Mouse (Mus musculus) urinary bladder, postnatal 36 days (tissue): Measurements from ENCODE around the gene Fyb.
A peak's percentile ranks its signal among the peaks of the same experiment; 100 is the strongest.

Source experiments
- DNase-seq, 2 experiments: peaks; one replicate each; pipeline ENCODE4 v3.0.0; 2022; ENCODE audit warnings: low spot score in 2 of 2, mixed read lengths in 1 of 2

Gene Fyb

DNA sequence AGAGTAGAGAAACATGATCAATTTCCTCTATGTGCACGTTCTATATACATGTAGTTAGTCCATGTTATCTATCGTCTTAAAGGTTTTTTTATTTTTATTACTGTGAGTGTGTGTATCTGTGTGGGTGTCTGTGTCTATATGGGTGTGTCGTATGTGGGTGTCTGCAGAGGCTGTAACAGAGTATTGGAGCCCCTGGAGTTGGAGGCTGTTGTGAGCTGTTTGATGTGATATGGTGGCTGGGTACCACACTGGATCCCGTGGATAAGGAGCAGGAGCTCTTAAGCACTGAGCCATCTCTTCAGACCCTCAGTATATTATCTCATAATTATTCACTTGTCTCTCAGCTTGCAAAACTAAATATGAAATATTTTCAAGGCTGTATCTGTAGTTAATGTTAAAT, 135.4 kb downstream of the Fyb start:
- DNase-seq = no peak

DNA sequence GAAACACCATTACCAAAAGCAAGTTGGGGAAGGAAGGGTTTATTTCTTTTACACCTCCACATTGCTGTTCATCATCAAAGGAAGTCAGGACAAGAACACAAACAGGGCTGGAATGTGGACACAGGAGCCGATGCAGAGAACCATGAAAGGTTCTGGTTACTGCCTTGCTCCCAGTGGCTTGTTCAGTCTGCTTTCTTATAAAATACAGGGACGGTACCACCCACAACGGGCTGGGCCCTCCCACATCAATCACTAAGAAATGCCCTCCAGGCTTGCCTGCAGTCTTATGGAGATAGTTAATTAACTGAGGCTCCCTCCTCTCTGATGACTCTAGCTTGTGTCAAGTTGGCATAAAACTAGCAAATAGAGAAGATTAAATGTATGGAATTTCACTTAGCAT, 139.3 kb downstream of the Fyb start:
- no peak for DNase-seq

DNA sequence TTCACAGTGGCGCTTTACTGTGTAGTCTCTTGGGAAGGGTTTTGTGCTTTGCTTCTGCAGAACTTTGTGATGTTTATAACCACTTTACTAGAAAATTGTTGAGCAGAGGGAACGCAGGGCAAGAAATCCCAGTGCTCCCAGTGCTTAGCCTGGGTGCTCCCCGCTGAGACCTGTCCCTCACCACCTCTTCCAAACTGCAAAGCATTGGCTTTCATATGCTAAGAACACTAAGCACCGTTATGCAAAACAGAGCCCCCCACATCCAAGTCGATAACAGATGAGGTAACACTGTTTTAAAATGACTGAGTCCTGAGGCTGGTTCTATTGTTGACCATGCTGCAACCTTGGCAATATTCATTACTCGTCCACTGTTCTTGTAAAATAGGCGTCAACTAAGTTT, 141.3 kb downstream of the Fyb start:
- no peak for DNase-seq

DNA sequence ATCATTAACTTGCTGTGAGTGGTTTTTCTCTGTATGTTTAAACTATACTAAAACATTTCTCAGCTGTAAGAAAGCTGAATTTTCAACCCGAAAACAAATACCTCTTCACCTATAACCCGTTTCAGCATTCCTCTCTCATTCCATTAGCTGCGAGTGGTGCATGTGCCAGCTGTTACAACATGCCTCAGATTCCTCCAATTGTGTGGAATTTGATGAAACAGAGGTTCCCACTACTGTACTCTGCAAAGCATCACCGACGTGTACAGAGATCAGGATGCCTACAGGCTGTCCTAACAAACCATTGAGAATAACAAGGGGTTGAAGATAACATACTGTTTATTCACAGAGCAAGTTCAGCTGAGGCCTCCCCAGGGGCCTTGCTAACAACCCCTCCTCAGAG, 143.4 kb downstream of the Fyb start:
- no peak for DNase-seq

DNA sequence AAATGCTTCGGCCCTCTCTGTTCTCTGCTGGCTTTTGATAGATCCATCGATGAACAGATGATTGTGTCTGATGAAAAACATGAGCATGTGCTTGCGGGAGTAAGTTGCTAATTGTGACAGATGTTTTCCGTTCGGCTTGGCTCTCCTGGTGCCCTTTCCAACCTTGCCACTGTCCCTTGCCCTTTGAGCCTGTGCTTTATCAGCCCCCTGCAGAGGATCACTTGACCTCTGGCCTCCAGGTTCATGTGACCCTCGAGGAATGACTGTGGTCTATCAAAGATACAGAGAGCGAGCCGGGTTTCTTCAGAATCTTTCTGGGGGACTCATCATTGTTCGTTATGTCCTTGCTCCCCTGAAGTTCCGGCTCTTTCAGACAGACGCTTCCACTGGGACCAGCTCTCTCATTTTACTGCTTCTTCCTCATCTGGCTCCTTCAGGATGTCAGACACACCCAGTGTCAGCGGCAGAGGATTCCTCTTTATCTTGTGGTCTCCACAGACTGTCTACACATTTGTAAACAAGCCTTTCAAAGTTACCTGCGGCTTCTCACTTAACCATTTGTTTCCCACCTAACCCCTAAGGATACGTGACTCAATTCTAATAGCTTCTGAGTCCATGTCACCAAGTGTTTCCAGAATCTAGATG, 146.3 kb downstream of the Fyb start:
- DNase-seq = no peak

DNA sequence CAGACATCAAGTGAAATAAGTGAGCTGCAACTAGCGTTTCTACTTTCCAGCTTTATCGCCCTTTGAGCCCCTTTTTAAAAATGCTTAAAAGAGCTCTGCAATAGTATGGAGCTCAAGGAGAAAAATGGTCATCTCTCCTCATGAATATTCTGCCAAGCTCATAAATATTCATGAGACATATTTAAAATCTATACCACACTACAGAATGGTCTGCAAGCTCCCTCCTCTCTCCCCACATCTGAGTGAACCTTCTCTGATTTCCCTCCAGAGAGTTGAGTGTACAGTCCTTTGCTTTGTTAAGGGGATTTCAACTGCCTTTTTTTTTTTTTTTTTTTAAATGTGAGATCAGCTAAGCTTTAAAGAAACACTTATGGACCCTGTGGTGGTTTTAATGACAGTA, 155.8 kb downstream of the Fyb start:
- no peak for DNase-seq

DNA sequence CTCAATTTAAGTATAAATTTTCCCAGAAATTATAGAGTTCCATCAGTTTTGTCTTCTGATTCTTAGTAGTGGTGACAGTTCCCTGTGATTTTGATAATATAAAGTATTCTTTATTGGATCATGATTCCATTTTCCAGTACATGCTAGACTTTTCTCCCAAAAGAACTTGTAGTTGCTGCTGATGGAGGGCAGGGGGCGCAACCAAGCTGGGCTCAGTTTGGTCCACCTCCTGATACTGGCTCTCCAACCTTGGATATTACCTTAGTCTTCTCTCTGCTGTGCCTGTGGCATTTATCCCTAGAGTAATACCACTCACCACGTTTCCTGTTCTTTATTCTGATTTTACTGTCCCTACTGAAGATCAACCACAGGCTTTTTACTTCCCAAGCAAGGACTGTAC, 179.5 kb downstream of the Fyb start:
- no peak for DNase-seq

DNA sequence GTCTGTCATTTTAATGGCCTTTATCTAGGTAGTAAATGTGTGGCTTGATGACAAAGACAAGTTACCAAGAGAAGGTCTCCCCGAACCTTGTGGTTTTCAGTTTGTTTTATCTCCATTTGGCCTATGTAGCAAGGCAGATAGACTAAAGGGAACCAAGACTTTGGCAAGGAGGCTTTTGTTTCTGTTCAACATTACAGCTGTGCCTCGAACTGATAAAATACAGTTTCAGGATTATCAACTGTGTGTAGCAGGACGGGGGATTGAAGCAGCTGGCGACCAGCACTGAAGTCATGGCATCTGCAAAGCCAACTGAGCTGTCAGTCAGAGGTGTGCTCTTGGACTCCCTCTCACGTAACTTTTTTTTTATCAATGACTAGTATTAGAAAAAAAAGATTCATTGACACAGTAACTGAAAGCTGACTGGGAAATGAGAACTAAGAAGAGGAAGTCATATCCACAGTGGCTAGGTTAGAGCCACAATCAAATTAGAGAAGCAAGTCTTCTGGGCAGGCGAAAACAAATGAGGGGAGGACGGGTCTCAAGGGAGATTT, 182.8 kb downstream of the Fyb start:
- DNase-seq = no peak

DNA sequence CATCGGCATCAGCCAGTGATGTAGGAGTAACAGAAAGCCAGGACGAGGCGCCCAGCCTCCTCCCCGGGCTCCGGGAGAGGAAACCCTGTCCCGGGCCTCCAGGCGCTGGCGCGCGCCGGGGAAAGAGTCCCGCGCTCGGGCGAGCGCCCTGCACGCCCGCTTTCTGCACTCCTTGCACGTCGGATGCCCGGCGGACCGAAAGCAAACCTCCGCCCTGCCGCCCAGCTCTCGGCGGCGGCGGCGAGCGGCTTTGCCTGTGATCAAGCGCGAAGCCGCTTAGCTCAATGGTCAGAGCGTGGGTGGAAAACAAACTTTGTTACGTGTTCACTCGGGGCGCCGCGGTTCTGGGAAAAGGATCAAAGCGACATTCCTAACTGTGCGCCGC, 184.9 kb downstream of the Fyb start:
- DNase-seq = peak; percentile 51 to 63

DNA sequence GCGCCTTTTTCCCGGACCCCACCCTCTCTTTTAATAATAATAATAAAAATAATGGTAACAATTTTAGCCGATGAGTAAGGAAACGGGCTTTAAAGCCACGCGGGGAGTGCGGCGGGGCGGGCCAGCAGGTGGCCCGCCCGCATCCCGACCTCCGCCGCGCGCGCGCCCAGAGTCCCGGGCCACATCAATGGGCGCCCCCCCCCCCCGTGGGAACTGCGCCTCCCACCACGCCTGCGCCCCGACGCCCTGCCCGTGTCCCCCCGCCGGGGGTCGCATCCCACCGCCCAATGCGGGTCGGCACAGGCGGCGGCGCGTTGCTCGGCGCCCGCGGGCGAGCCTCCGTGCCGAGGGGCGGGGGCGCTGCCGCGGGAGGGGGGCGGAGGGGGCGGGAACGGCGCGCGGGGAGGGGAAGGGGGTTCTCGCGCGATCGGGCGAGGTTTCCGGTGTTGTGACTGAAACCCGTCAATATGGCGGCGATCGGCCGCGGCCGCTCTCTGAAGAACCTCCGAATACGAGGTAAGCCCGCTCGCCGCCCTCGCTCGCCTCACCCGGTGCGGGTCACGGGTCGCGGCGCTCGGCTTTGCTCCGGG, 185.4 kb downstream of the Fyb start, which contains the start of gene Rictor:
Rictor (plus strand) TSS at position 444 of the 590 bp plus-strand sequence.
- peak; percentile 72 to 78 for DNase-seq

DNA sequence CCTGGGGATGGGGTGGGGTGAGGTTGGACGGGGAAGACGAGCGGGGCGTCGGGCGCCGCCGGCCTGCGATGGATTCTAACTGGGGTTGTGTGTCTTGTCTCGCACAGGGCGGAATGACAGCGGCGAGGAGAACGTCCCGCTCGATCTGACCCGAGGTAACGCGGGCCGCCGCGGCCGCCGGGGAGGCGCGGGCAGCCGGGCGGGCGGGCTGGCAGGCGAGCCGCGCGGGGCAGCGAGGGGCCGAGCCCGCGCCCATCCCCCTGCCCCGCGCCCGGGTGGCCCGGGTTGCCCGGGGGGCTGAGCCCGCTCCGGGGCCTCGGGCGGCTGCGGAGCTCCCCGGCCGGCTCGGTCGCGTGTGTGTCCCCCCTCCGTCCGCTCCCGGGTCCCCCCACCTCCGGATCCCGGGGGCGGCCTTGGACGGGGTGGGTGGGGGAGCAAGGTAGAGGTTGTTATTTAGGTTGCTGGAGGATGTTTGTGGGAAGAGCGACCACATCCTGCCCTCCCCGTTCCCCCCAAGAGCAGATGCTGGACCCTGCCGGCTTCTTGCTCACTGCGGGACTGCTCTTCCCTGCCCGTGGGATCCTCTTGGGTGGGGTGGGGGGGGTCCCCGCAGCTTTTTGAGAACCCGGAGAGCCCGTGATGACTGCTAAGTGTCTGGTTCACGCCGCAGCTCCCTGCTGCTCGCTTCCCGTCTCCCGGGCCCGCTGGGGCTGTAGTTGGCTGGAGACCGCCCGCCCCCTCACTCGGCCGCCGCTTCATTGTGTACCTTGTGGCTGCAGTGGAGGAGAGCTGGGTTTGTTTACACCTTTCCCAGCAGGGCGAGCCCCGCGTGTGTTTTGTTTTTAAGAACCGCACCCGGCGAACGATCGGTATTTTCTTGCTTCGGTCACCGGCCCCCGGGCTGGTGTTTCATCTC, 186.1 kb downstream of the Fyb start:
- peak; percentile 23 to 45 for DNase-seq

DNA sequence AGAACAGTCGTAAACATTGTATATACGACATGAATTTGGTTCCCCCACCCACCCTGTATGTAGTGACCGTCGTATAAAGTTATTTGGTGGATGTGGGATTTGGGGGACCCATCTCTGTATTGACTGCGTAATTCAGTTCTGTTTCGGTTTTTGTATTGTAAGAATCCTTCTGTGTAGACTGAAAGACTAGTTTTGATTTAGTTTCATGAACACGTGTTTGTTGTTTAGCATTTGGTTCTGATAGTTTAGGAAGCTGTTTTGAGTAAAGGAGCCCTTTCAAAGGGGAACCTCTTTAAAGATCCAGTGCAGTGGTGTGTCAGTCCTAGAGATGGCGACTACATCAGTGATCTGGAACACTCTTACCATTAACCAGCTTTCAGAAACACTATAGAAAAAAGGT, 187.0 kb downstream of the Fyb start:
- DNase-seq = no peak

DNA sequence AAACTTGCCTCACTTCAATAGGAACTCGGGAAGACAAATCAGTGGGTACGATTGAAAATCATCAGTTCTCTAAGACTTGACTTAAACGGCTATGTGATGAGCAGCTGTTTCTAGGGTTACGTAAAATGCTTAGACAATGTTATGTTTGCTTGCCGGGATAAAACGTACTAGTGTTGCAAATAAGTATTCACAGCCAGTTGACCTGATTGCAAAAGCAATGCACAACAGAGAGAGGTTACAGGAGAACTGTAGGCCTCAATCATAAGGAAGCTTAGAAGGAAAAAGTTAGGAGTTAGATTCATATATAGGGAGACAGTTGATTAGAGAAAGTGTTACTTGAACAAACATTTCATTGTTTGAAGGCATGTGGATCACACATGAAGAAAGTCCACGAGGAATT, 187.7 kb downstream of the Fyb start:
- no peak for DNase-seq

DNA sequence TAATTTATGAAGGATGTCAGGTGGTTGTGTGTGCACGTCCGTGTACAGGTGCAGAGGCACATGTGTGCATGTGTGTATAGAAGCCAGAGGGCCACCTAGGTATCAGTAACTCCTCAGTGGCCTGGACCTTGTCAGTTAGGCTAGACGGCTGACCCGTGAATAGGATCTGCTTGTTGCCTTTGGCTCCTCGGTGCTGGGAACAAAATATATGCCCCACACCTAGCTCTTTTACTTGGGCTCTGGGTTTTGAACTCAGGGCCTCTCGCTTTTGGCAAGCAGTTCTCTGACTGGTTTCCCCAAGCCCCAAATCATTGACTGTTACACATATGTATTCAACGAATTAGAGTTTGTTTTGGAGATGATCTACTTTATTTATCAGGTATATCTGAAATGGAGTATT, 188.6 kb downstream of the Fyb start:
- no peak for DNase-seq
